Mouse (Mus musculus) frontal cortex, postnatal 36 days (tissue): ENCODE measurements around the gene Grap2.

Experiments
- DNase-seq, 2 experiments: peaks; one replicate each; pipeline ENCODE4 v3.0.0; 2022; ENCODE audit warnings: low spot score in 2 of 2

Grap2 gene

GRCm38 (mm10) chr15:80599843-80600242 lies 27.4 kb downstream of the Grap2 start:
- DNase-seq: no peak

- no peak for DNase-seq
Measured at GRCm38 (mm10) chr15:80601456-80601855, 29.1 kb downstream of the Grap2 start.

- no peak for DNase-seq
Measured at GRCm38 (mm10) chr15:80602487-80602886, 30.1 kb downstream of the Grap2 start.

DNA sequence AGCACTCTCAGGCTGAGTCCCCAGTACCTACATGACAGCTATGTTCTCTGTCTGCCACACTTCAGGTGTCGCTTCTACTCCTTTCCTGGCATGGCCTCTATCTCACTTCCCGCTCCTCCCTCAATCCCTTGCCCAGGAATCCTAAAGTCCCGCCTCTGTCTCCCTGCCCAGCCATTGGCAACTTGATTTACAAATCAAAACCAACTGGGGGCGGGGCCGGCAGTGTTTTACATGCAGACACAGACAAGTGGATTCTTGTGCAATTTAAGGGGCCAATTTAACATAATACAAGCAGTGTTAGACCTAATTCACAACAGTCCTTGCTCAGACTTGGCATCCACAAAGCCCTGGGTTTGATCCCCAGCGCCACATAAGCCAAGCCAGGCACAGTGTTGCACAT lies 31.6 kb downstream of the Grap2 start:
- no peak for DNase-seq

GRCm38 (mm10) chr15:80607970-80608369 lies 35.6 kb downstream of the Grap2 start:
- DNase-seq: no peak

GRCm38 (mm10) chr15:80610335-80610734 lies 37.9 kb downstream of the Grap2 start:
- no peak for DNase-seq

- no peak for DNase-seq
Measured at GRCm38 (mm10) chr15:80611478-80611877, 39.1 kb downstream of the Grap2 start.

GRCm38 (mm10) chr15:80613904-80614303 lies 41.5 kb downstream of the Grap2 start:
- no peak for DNase-seq

DNA sequence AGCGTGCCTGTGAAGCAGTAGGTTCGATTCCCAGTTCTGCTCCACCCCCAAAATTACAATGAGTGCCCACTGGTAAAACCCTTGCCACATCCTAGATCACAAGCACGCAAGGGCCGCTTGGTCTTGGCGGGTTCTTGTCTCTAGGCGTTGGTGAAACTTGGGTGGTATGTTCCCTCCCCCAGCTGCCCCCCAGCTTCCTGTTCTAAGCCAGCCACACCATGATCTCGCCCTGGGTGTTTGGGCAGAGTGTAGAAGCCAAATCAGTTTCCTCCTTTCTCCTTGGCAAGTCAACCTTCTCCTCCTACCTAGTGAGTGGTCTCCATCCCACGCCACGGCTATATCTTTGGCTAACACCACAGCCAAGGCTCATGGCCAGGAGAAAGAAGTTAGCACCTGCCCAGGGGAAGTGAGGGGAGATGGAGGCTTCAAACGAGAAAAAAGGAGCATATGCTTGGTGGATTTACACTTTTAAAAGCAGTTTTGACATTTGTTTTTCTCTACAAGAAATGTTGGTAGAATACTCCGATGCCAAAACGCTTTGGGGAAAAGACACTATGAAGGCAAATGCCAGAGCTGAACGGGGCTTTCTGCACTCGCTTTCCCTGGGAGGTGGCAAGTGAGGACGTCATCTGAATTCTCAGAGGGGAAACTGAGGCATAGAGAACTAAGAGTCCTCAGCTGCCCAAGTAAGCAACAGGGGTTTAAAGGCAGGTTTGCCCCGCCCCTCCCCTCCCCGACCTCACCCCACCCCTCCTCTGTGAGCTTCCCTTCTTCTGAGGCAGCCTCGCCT lies 42.3 kb downstream of the Grap2 start:
- DNase-seq: peak in 1 of 2 experiments; percentile 38

- no peak for DNase-seq
Measured at GRCm38 (mm10) chr15:80615290-80615570, 42.8 kb downstream of the Grap2 start.

DNA sequence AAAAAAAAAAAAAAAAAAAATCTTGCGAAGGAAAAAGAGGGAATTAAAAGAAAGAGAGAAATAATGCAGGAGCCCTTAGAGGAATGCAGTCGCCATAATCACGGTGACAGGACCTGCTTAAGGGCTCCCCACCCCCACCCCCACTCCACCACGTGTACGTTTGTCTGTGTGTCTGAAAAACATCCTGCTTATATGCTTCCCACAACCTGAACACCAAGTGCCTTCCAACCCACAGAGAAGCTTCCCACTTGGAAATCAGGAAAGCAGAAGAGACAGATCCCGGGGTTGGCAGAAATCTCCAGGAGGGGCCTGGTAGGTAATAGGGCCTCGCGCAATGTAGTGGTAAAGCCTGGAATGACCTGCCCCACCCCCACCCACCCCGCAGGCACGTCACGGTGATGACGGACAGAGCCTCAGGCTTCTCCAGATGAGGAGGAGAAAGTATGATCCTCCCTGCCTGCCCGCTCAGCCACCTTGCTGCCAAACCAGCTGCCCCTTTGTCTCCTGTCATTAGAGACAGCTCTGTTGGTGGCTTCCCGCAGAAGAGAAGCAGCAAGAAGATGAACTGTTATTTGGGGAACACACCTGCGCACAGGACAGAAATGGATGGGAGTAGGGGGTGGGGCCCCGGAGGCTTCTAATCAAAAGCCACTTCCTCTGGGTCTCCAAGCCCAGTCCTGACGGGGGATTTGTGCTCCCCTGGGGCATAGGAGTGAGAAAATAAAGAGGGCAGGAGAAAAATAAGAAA lies 43.4 kb downstream of the Grap2 start:
- no peak for DNase-seq

DNA sequence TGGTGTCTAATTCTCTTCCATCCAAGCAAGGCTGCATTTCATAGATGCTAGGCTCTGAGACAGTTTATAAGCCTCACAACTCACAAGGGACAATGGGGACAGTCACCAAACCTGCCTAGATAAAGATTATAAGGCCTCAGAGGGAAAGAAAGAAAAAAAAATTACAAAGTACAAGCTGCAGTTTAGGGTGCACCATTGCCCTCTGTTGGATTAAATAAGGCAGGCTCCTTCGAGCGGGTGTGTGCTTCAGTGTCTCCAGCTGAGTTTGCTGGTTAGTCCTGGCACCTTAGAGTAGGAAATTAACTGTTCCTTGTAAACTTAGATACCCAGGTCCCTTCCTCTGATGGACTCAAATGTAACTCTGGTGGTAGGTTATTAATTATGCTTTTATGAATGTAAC lies 45.4 kb downstream of the Grap2 start:
- DNase-seq: no peak

DNA sequence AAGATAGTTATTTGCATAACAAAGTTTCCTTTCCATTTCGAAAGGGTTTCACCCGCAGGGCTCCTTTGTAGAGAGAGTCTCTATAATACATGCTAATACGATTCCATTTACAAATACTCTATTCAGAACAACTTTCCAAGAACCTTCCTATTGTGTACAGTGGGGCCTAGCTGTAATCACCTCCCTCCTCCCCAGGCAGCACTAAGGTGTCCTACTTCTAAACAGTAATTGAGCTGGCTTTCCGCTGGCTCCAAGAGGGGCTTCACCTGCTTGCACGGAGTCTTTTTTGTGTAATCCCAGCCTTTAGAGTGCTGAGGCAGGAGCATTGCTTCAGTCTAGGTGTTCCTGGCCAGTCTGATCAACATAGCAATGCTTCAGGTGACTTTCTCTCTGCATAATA lies 46.8 kb downstream of the Grap2 start:
- DNase-seq: no peak

- DNase-seq: no peak
Measured at GRCm38 (mm10) chr15:80619786-80620185, 47.4 kb downstream of the Grap2 start.

- DNase-seq: no peak
Measured at GRCm38 (mm10) chr15:80620371-80620770, 48.0 kb downstream of the Grap2 start.

GRCm38 (mm10) chr15:80623171-80623837 lies 50.9 kb downstream of the Grap2 start:
- DNase-seq: no peak

GRCm38 (mm10) chr15:80626472-80626871 lies 54.1 kb downstream of the Grap2 start:
- no peak for DNase-seq

GRCm38 (mm10) chr15:80630147-80630546 lies 57.8 kb downstream of the Grap2 start:
- DNase-seq: no peak

DNA sequence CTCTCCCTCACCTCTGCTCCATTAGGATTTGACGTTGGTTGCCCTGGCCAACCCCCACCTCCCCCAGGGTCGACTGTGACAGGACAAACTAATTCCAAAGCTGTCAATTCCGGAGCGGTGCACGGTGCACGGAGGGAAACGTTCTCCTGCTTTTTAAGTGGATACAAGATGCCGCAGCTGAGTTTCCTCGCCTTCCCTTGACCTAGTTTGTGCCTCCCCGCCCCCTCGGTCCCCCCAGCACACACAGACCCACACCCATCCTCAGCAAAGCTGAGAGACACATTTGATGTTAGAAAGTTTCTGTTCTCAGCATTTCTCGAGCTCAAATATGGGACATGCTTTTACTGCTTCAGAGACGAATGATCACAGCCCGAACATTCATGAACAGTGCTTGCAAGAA lies 58.3 kb downstream of the Grap2 start:
- no peak for DNase-seq

DNA sequence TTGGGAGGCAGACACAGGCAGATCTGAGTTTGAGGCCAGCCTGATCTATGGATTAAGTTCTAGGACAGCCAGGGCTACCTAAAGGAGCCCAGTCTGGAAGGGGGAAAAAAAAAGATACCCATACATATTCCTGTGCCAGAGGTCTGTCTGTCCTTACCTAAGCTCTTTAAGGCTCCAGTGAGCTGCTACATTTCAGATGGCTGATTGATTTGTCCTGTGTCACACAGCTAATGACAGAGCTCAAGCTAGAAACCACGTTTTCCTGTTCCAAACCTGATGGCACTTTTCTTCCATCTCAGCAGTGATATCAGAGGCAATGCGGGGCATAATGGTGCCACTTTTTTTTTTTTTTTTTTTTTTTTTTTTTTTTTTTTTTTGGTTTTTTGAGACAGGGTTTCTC lies 58.9 kb downstream of the Grap2 start:
- no peak for DNase-seq

- peak; percentile 71 to 79 for DNase-seq
Measured at GRCm38 (mm10) chr15:80632280-80632893, 60.0 kb downstream of the Grap2 start.

GRCm38 (mm10) chr15:80634391-80635193 lies 62.2 kb downstream of the Grap2 start:
- peak; percentile 72 to 85 for DNase-seq
